Mouse (Mus musculus): ENCODE data around the gene Slc39a3.

- TF ChIP-seq EP300 (IDR thresholded peaks at IDR 0.05) (no peak), CTCF (IDR thresholded peaks at IDR 0.05) (no peak)
Measured at GRCm38 (mm10) chr10:81069836-81070235, 32.6 kb upstream of the Slc39a3 start, which contains the start of gene Thop1.
